Mouse (Mus musculus) spleen, postnatal 10 days (tissue): ENCODE results near the gene Zscan10.

Experiments
- DNase-seq, 2 experiments: peaks; one replicate each; pipeline ENCODE4 v3.0.0; 2021 to 2022; ENCODE audit warnings: low spot score in 2 of 2

The Zscan10 gene

GRCm38 (mm10) chr17:23651363-23651762 lies 50.7 kb downstream of the Zscan10 start:
- DNase-seq, result no peak

DNA sequence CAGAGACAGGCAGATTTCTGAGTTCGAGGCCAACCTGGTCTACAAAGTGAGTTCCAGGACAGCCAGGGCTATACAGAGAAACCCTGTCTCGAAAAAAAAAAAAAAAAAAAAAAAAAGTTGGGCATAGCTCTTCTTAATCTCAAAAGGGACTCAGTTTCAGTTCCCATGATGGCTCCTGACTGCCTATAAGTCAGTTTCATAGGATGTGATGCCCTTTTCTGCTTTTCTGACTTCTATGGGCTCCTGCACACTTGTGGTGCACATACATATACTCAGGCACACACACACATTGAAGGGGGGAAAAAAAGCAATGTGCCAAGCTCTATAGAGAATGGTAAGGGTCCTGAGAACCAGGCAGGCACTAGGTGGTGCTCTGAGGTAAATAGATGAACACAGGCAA lies 52.7 kb downstream of the Zscan10 start:
- DNase-seq, result no peak

DNA sequence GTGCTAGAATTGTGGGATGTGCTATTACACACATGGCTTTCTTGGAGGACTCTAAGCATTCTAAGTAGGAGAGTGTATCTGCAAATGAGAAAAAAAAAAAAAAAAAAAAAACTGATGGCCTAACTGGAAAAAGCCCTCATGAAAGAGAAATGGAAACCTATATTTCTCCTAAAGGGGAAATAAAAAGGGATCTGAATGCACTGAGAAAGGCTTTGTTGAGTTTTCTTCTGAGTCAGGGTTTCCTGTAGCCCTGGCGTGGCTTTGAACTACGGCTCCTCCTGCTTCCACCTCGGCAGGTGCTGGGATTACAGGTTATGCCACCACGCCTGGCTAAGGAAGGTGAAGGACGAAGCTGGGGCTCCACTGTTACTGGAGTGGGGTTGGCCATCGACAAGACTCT lies 53.3 kb downstream of the Zscan10 start:
- no peak for DNase-seq

DNA sequence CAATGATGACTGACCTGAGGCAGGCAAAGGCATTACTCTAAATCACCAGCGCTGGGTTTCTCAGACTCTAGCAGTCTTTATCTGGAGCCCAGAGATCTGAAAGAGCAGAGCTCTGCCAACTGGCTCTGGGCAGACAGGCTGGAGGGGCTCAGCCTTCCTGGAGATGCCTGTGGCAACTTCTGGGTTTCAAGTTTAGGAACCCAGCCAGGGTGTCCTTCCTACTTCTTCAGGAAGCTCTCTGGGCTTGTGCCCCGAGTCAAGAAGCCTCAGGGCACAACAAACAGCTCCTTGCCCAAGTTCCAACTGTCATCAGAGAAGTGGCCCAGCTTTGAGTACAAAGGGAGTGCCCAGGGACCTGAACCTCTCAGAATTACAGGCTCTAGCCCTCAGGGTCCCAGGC lies 53.8 kb downstream of the Zscan10 start:
- DNase-seq, result no peak

- no peak for DNase-seq
Measured at GRCm38 (mm10) chr17:23658450-23658849, 57.8 kb downstream of the Zscan10 start.

DNA sequence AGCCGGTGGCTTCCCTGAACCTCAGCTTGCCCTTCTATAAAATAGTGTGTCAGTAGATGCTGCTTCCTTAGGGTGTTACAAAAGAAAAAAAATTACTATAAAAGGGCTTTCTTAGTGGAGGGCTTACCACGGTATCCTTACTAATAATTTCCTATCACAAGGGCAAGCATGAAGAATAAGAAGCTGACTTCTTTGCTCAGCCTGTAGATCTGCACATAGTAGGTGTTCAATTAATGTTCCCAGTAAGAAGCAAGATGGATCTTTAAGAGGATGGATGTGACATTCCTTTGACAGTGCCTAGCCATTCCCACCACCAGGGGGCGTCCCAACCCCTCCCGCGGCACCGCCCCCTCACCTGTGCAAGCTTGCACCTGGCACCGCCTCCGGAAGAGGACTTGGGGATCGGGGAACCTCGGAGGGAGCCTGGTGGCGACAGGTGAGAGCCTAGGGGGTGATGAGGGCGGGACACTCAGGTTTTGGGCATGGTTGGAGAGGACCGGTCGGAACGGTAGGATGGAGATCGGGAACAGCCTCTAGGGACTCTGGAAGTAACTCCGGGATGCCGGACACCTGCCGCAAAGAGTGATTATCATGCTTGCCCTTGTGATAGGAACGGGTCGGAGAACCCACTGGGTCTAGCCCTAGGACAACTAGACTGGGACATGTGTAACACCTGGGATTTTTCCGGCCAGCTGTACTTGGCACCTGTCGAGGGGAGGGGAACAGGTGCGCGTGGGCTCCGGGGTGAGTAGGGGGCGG lies 59.6 kb downstream of the Zscan10 start, which contains the start of gene Bicdl2:
Bicdl2 (plus strand) TSS at position 390 of the 759 bp plus-strand sequence.
- peak; percentile 32 to 67 for DNase-seq
